Mouse (Mus musculus) heart, adult 11 months (tissue): ENCODE measurements around the gene Zswim9.

Experiments used
- DNase-seq: peaks from one replicate; pipeline ENCODE4 v3.0.0; 2022

The Zswim9 gene

DNA sequence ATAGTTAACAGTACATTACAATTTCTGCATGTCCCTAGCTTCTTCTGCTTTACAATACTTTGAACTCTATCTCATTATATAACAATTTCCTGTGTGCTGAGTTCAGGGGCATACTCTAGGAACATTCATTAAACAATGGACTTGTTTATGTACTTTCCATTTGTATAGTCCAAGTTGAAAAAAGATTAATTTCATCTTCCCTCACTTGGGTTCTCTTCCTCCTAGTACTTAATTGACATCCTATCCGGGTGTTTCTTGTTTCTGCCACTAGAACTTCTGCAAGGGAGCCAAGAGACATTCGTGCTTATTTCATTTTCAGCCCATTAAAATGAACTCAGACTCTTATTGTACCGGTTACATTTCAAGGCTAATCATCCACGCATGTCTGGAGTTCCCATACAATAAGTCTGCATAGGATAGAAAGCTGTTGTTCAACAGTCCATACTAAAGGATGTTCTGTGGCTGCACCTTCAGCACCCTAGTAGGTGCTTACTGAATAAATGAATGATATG lies 9.7 kb downstream of the Zswim9 start:
- no peak for DNase-seq

DNA sequence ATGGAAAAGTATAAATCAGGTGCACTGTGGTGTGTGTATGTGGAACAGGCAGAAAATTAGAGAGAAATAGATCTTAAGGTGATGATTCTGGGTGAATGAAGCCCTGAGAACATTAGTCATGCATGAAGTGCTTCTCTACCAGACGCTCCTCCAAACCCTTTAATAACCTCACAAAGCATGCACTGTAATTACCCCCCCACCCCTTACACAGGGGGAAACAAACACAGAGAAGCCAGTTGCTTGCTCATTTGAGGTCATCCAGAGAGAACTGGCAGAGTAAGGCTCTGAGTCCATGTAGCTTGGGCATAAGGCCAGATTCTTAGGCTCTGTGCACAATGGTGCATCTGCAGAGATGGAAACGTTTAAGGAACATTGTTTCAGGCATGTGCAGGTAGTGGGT lies 14.1 kb downstream of the Zswim9 start:
- DNase-seq: no peak

DNA sequence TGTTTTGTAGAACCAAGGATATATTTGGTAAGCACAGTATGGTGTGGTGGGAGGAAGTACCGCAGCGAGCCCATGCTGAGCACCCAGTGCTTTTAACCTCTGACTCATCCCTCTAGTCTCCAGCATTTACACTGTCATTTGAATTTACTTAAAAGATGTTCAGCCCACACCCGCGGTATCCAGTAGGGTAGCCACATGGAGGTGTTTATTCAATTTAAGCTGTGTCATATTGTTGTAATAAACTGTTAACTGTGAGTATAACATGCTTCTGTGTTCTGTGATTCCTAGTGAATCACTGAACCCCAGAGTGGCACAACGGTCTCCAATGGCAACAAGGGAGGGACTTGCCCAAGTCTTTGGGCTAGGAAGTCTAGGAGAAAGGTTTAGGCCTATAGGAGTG lies 14.7 kb downstream of the Zswim9 start:
- peak; percentile 72 for DNase-seq

DNA sequence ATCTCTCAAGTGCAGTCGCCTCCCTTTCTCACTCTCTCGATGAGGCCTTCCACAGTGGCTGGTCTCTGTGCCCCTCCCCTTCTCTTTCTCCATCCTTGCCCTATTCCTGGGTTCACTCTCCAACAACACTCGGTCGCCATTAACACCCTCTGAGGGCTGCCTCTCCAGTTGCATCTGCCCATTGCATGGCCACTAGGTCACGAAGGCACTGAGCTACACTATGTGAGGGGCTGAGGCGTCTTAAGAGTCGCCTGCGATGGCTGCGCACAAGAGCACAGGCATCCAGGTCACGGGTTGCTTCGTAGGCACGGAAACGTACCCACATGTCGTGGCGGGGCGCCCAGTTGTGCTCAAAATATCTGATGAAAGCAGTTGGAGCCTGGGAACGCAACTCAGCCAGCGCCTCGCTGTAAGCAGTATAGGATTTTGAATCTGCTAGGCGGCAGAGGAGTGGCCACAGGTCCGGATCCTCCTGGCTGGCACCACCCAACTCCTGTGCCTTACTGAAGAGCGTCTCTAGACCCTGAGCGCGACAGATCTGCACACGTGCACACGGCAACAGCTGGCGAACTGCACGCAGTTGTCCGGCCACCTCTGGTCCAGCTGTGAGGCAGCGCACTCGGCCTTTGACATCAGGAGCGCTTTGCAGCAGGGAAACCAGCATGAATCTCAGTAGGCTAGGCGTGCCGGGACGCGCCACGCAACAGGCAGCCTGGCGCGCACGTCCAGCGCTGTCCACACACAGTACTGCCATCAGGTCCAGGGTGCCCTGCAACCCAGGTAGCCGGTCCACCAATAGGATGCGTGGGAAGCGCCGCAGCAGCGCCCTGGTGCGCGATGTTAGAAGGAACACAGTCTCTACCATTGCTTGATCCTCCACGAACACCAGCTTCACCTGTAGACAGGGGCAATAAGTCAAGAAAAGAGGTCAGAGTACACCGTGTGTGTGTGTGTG lies 17.5 kb downstream of the Zswim9 start:
- DNase-seq: peak; percentile 84

DNA sequence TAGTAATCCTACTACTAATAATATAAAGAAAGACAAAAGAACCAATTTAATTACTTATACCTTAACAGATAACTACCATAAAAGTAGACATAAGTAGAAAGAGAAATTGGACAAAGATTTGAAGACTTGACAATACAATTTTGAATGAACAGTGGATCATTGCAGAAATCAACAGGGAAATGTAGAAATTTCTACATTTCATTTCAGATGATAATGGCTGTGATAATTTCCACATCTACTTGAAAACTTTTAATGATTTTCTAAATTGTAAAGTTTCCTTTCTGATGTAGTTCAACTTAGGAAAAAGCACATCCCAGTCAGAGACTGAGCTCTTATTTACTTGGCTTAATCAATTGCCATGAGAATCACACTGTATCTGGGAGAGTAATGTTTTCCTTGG lies 65.8 kb downstream of the Zswim9 start, which contains the start of gene Vmn1r89:
Gene Vmn1r89, plus strand, starts transcription at position 301 of the 400 bp plus-strand sequence.
- no peak for DNase-seq
